Mouse (Mus musculus) thymus, adult 2 months (tissue): Measurements from ENCODE around the gene Tmem132b.

Experiments used
- CTCF ChIP-seq: fragments of 200-500 bp; IDR thresholded peaks from 2 replicates; pipeline ENCODE4 v1.5.1; 2012; ENCODE audit warnings: mild to moderate bottlenecking, control low read depth, low read length, moderate library complexity, borderline replicate concordance; ENCODE audit not compliant: control insufficient read depth, poor library complexity, insufficient read depth; ENCODE audit errors: extremely low read depth
- POLR2A ChIP-seq: fragments of 200-500 bp; IDR thresholded peaks from 2 replicates; pipeline ENCODE4 v1.6.1; 2012; ENCODE audit warnings: mild to moderate bottlenecking, low read length, control low read depth, moderate library complexity; ENCODE audit not compliant: control insufficient read depth, poor library complexity, insufficient read depth; ENCODE audit errors: extremely low read depth

GRCm38 (mm10) chr5:125555732-125556131 lies 24.2 kb downstream of the Tmem132b start:
- no peak for TF ChIP-seq CTCF
- TF ChIP-seq POLR2A, result no peak
